In genomic region chr10:80623457-80624191, GRCm38 (mm10) we compare ENCODE assay signal across 8 mouse cellular contexts. TPM values are rescaled to one million over a fixed set of nuclear protein-coding genes. Genes with fewer than 3 reads are reported as not detected.
DNase-seq lines count a peak whose midpoint lies in the region; ATAC-seq and TF ChIP-seq lines count a peak whose summit lies in the region.

No protein-coding gene starts in this region.

- H3K9me3 ChIP-seq in embryonic facial prominence, embryonic 13.5 days, result no peaks in the 10 kb centered on the region
- H3K9me3 ChIP-seq in heart, postnatal 0 days (replicated peaks; ENCODE audit: control insufficient read depth, low read length), result no peaks in the 10 kb centered on the region

- 0 out of 2 replicates have a peak, but pooled peaks cover 4% of the 10 kb centered on the region for H3K36me3 ChIP-seq in embryonic facial prominence, embryonic 13.5 days
- no peaks in the 10 kb centered on the region; the same call in 1 of the 2 replicates for H3K36me3 ChIP-seq in heart, postnatal 0 days (replicated peaks; ENCODE audit: control insufficient read depth, insufficient read depth, low read length)

- 0 out of 2 replicates have a peak, but pooled peaks have one; percentile 17 for TF ChIP-seq EP300 in heart, postnatal 0 days (IDR thresholded peaks at IDR 0.05; ENCODE audit: low read depth)

- peak overlapping the region; percentile 99 for H3K4me2 ChIP-seq in embryonic facial prominence, embryonic 13.5 days
- H3K4me2 ChIP-seq in heart, postnatal 0 days (ENCODE audit: low read depth, low read length), result peak overlapping the region; percentile 85

- peaks cover 35% of the 10 kb centered on the region for H3K4me1 ChIP-seq in embryonic facial prominence, embryonic 13.5 days
- peaks cover 31% of the 10 kb centered on the region for H3K4me1 ChIP-seq in heart, postnatal 0 days (ENCODE audit: control insufficient read depth, insufficient read depth)

- ATAC-seq in embryonic facial prominence, embryonic 13.5 days (ENCODE audit: insufficient number of reproducible peaks, insufficient read depth, low FRiP score, low TSS enrichment, low read depth), result no peak
- no peak for ATAC-seq in heart, postnatal 0 days (ENCODE audit: insufficient read depth, low read depth)

- no peaks in the 10 kb centered on the region for H3K27me3 ChIP-seq in embryonic facial prominence, embryonic 13.5 days
- H3K27me3 ChIP-seq in heart, postnatal 0 days (ENCODE audit: control insufficient read depth, insufficient read depth, low read length), result no peaks in the 10 kb centered on the region

- H3K4me3 ChIP-seq in embryonic facial prominence, embryonic 13.5 days, result peak overlapping the region; percentile 86
- H3K4me3 ChIP-seq in heart, postnatal 0 days (ENCODE audit: low read depth, low read length), result peak overlapping the region; percentile 82

- no peak for TF ChIP-seq CTCF in heart, postnatal 0 days (IDR thresholded peaks at IDR 0.05; ENCODE audit: low read depth)

- DNase-seq in CD8-positive naive resting alpha-beta T cell, adult 2 months (ENCODE audit: low read depth in 2 of 2, low spot score in 2 of 2), result peak; percentile 59 to 65
- peak; percentile 49 for DNase-seq in adipocyte (ENCODE audit: low spot score)
- DNase-seq in heart, postnatal 0 days (ENCODE audit: low spot score), result peak; percentile 26
- DNase-seq in kidney, postnatal 10 days, result peak; percentile 84
- DNase-seq in lung, postnatal 25 days (ENCODE audit: low spot score), result peak; percentile 74
- peak; percentile 47 for DNase-seq in skeletal muscle tissue, adult 2 months (ENCODE audit: low read depth, low spot score)
- DNase-seq in frontal cortex, postnatal 14 days (ENCODE audit: low spot score in 2 of 2), result no peak

- H3K27ac ChIP-seq in embryonic facial prominence, embryonic 13.5 days, result peak overlapping the region; percentile 87
- H3K27ac ChIP-seq in heart, postnatal 0 days (ENCODE audit: low read depth), result peak overlapping the region; percentile 88

- H3K9ac ChIP-seq in embryonic facial prominence, embryonic 13.5 days, result peak overlapping the region; percentile 91
- peak overlapping the region; percentile 77 for H3K9ac ChIP-seq in heart, postnatal 0 days (replicated peaks; ENCODE audit: low read depth, low read length)

- 8% methylated on average over 15 of the region's 15 CpGs for WGBS in embryonic facial prominence, embryonic 13.5 days
- 12% methylated on average over 15 of the region's 15 CpGs for WGBS in heart, postnatal 0 days

RNA-seq across cellular contexts. Expression of gene Csnk1g2, which starts 1.0 kb away (rescaled TPM):
- polyA plus RNA-seq in embryonic facial prominence, embryonic 13.5 days (2015; fragmentation: Nextera tagmentation; extraction: Ambion mirVana), result 131 and 169 TPM in 2 replicates
- 141 and 149 TPM in 2 replicates for total RNA-seq in heart, postnatal 0 days (2014; rRNA removed; ENCODE audit: low replicate concordance)
- 69.1 and 75.6 TPM in 2 replicates for polyA plus RNA-seq in heart, postnatal 0 days (2015; fragmentation: Nextera tagmentation; extraction: Ambion mirVana)

RNA-seq across cellular contexts. Expression of gene Gm49322, which starts 17.8 kb away (rescaled TPM):
- polyA plus RNA-seq in embryonic facial prominence, embryonic 13.5 days (2015; fragmentation: Nextera tagmentation; extraction: Ambion mirVana), result 4.3 and 4.6 TPM in 2 replicates
- 0.23 and 1.3 TPM in 2 replicates for total RNA-seq in heart, postnatal 0 days (2014; rRNA removed; ENCODE audit: low replicate concordance)
- 0.33 and 0.38 TPM in 2 replicates for polyA plus RNA-seq in heart, postnatal 0 days (2015; fragmentation: Nextera tagmentation; extraction: Ambion mirVana)

RNA-seq across cellular contexts. Expression of gene Adat3, which starts 20.9 kb away (rescaled TPM):
- polyA plus RNA-seq in embryonic facial prominence, embryonic 13.5 days (2015; fragmentation: Nextera tagmentation; extraction: Ambion mirVana), result 5.9 and 9.1 TPM in 2 replicates
- 1.6 and 4.5 TPM in 2 replicates for total RNA-seq in heart, postnatal 0 days (2014; rRNA removed; ENCODE audit: low replicate concordance)
- polyA plus RNA-seq in heart, postnatal 0 days (2015; fragmentation: Nextera tagmentation; extraction: Ambion mirVana), result 1.8 and 2.7 TPM in 2 replicates

RNA-seq across cellular contexts. Expression of gene Scamp4, which starts 21.0 kb away (rescaled TPM):
- polyA plus RNA-seq in embryonic facial prominence, embryonic 13.5 days (2015; fragmentation: Nextera tagmentation; extraction: Ambion mirVana), result 79.6 and 95.1 TPM in 2 replicates
- 25.8 and 44.5 TPM in 2 replicates for total RNA-seq in heart, postnatal 0 days (2014; rRNA removed; ENCODE audit: low replicate concordance)
- 39.2 and 39.8 TPM in 2 replicates for polyA plus RNA-seq in heart, postnatal 0 days (2015; fragmentation: Nextera tagmentation; extraction: Ambion mirVana)

RNA-seq across cellular contexts. Expression of gene Btbd2, which starts 33.2 kb away (rescaled TPM):
- 76.8 and 82.4 TPM in 2 replicates for polyA plus RNA-seq in embryonic facial prominence, embryonic 13.5 days (2015; fragmentation: Nextera tagmentation; extraction: Ambion mirVana)
- 92.2 and 108 TPM in 2 replicates for total RNA-seq in heart, postnatal 0 days (2014; rRNA removed; ENCODE audit: low replicate concordance)
- 36.7 and 40.6 TPM in 2 replicates for polyA plus RNA-seq in heart, postnatal 0 days (2015; fragmentation: Nextera tagmentation; extraction: Ambion mirVana)

Comparison
In these comparisons a context has a peak if more than half of its experiments do, and no peak if none do; other contexts are left out.
1. DNase-seq: peak in CD8-positive naive resting alpha-beta T cell, adult 2 months (2 of 2), adipocyte (single experiment), heart, postnatal 0 days (single experiment), kidney, postnatal 10 days (single experiment), lung, postnatal 25 days (single experiment) and skeletal muscle tissue, adult 2 months (single experiment); none in frontal cortex, postnatal 14 days (0 of 2).